Mouse (Mus musculus) adrenal gland, postnatal 10 days (tissue): Measurements from ENCODE around the gene Gpc5. TPM values are rescaled to one million over a fixed set of nuclear protein-coding genes. Genes with fewer than 3 reads are reported as not detected.

Source experiments
- DNase-seq: peaks from one replicate; pipeline ENCODE4 v3.0.0; 2021; ENCODE audit warnings: mixed read lengths
- total RNA-seq, 2 experiments: library from RNA; stranded (reverse); gene quantifications; 2 replicates each; pipeline ENCODE4 v1.2.3; 2021

Gene Gpc5
- total RNA-seq, 2 experiments from 2014 or later = 0.24 to 0.27 TPM

GRCm38 (mm10) chr14:115106326-115106725, 14.3 kb downstream of the Gpc5 start:
- DNase-seq = no peak

GRCm38 (mm10) chr14:115107467-115107866, 15.5 kb downstream of the Gpc5 start:
- DNase-seq = no peak

GRCm38 (mm10) chr14:115118626-115119025, 26.6 kb downstream of the Gpc5 start:
- no peak for DNase-seq

GRCm38 (mm10) chr14:115148821-115149220, 56.8 kb downstream of the Gpc5 start:
- no peak for DNase-seq

GRCm38 (mm10) chr14:115156597-115156996, 64.6 kb downstream of the Gpc5 start:
- no peak for DNase-seq

GRCm38 (mm10) chr14:115177322-115177836, 85.4 kb downstream of the Gpc5 start:
- no peak for DNase-seq

GRCm38 (mm10) chr14:115179925-115180324, 87.9 kb downstream of the Gpc5 start:
- DNase-seq = no peak

GRCm38 (mm10) chr14:115188256-115188655, 96.2 kb downstream of the Gpc5 start:
- DNase-seq = no peak

- DNase-seq = no peak
Observed at GRCm38 (mm10) chr14:115228075-115228474, 136.1 kb downstream of the Gpc5 start.

GRCm38 (mm10) chr14:115236387-115236786, 144.4 kb downstream of the Gpc5 start:
- DNase-seq = no peak

- no peak for DNase-seq
Observed at GRCm38 (mm10) chr14:115240621-115241373, 148.8 kb downstream of the Gpc5 start.

GRCm38 (mm10) chr14:115250537-115250936, 158.5 kb downstream of the Gpc5 start:
- DNase-seq = no peak

GRCm38 (mm10) chr14:115251791-115252190, 159.8 kb downstream of the Gpc5 start:
- DNase-seq = no peak

GRCm38 (mm10) chr14:115253155-115253554, 161.1 kb downstream of the Gpc5 start:
- DNase-seq = no peak

- no peak for DNase-seq
Observed at GRCm38 (mm10) chr14:115253685-115254084, 161.7 kb downstream of the Gpc5 start.

- no peak for DNase-seq
Observed at GRCm38 (mm10) chr14:115269703-115270402, 177.8 kb downstream of the Gpc5 start.

GRCm38 (mm10) chr14:115270445-115270844, 178.4 kb downstream of the Gpc5 start:
- no peak for DNase-seq

GRCm38 (mm10) chr14:115282782-115283181, 190.8 kb downstream of the Gpc5 start:
- DNase-seq = no peak

- no peak for DNase-seq
Observed at GRCm38 (mm10) chr14:115324247-115324646, 232.2 kb downstream of the Gpc5 start.

- DNase-seq = no peak
Observed at GRCm38 (mm10) chr14:115326426-115326825, 234.4 kb downstream of the Gpc5 start.

- DNase-seq = no peak
Observed at GRCm38 (mm10) chr14:115339084-115339483, 247.1 kb downstream of the Gpc5 start.

GRCm38 (mm10) chr14:115342597-115342996, 250.6 kb downstream of the Gpc5 start:
- no peak for DNase-seq

GRCm38 (mm10) chr14:115349448-115349847, 257.4 kb downstream of the Gpc5 start:
- no peak for DNase-seq
